Mouse (Mus musculus) CH12.LX (cell line): ENCODE data around the gene Hfm1. TPM values are rescaled to one million over a fixed set of nuclear protein-coding genes. Genes with fewer than 3 reads are reported as not detected.

Experiments
- DNase-seq: peaks from one replicate; pipeline ENCODE4 v3.0.0-alpha.2; 2013; ENCODE audit errors: extremely low read depth
- H3K27ac ChIP-seq: 2 replicates; pipeline ENCODE4 v1.5.1; 2012; ENCODE audit warnings: low read depth, mild to moderate bottlenecking, control low read depth, moderate library complexity; ENCODE audit not compliant: insufficient read depth
- H3K27me3 ChIP-seq: replicated peaks from 2 replicates; pipeline ENCODE3; 2012; ENCODE audit warnings: inconsistent platforms
- H3K36me3 ChIP-seq, 2 experiments: replicated peaks in 1 of 2; 2 replicates each; pipeline versions ENCODE3 to v1.6.1; 2012; ENCODE audit warnings: inconsistent platforms in 1 of 2, low read length in 1 of 2, mild to moderate bottlenecking in 1 of 2, mixed read lengths in 1 of 2, moderate library complexity in 1 of 2; ENCODE audit not compliant: control insufficient read depth in 1 of 2, insufficient read depth in 1 of 2
- H3K4me1 ChIP-seq, 2 experiments: 2 replicates each; pipeline ENCODE4 v1.6.1; 2012; ENCODE audit warnings: inconsistent platforms in 1 of 2, moderate library complexity in 1 of 2; ENCODE audit not compliant: insufficient read depth in 2 of 2, control insufficient read depth in 1 of 2
- H3K4me2 ChIP-seq: 2 replicates; pipeline ENCODE4 v1.6.1; 2012; ENCODE audit warnings: low read depth, mild to moderate bottlenecking, control low read depth; ENCODE audit not compliant: poor library complexity, insufficient read depth, severe bottlenecking
- H3K4me3 ChIP-seq, 3 experiments: fragments of 150-350 bp in 1 of 3; sonication (generic) in 1 of 3; replicated peaks in 1 of 3; 2 replicates each; pipeline versions ENCODE3 to v1.5.1; 2011 to 2012; ENCODE audit warnings: low read depth in 2 of 3, low read length in 2 of 3, mild to moderate bottlenecking in 2 of 3, moderate library complexity in 2 of 3, control low read depth in 1 of 3, improper control_type of control experiment in 1 of 3, inconsistent platforms in 1 of 3, mixed read lengths in 1 of 3; ENCODE audit not compliant: poor library complexity in 1 of 3
- H3K79me2 ChIP-seq: replicated peaks from 2 replicates; pipeline ENCODE4 v1.6.1; 2012; ENCODE audit warnings: mild to moderate bottlenecking, moderate library complexity; ENCODE audit not compliant: control insufficient read depth, poor library complexity, insufficient read depth, severe bottlenecking; ENCODE audit errors: extremely low read depth
- H3K9ac ChIP-seq: 2 replicates; pipeline ENCODE4 v1.6.1; 2012; ENCODE audit warnings: low read depth, mild to moderate bottlenecking, control low read depth, moderate library complexity; ENCODE audit not compliant: insufficient read depth
- H3K9me3 ChIP-seq: replicated peaks from 2 replicates; pipeline ENCODE3; 2012; ENCODE audit warnings: low read length, inconsistent platforms, mixed read lengths
- BHLHE40 ChIP-seq: IDR thresholded peaks from 2 replicates; pipeline ENCODE4 v1.6.1; 2011; ENCODE audit warnings: mild to moderate bottlenecking, low read depth, low read length, improper control_type of control experiment
- GABPA ChIP-seq: IDR thresholded peaks from 2 replicates; pipeline ENCODE4 v1.6.1; 2012; ENCODE audit warnings: low read depth, low read length, improper control_type of control experiment, inconsistent platforms; ENCODE audit not compliant: insufficient replicate concordance
- IRF4 ChIP-seq: IDR thresholded peaks from 2 replicates; pipeline ENCODE4 v1.6.1; 2014; ENCODE audit warnings: low read depth, mild to moderate bottlenecking, inconsistent platforms, low read length, improper control_type of control experiment
- JUND ChIP-seq: conservative IDR thresholded peaks from 2 replicates; pipeline ENCODE4 v1.6.1; 2011; ENCODE audit warnings: low read depth, low read length, improper control_type of control experiment
- KAT2A ChIP-seq: IDR thresholded peaks from 2 replicates; pipeline ENCODE4 v1.6.1; 2012; ENCODE audit warnings: low read length, improper control_type of control experiment, inconsistent platforms; ENCODE audit not compliant: insufficient replicate concordance
- MAX ChIP-seq: IDR thresholded peaks from 2 replicates; pipeline ENCODE4 v1.6.1; 2011; ENCODE audit warnings: low read length, improper control_type of control experiment
- MYC ChIP-seq: IDR thresholded peaks from 2 replicates; pipeline ENCODE4 v1.6.1; 2011; ENCODE audit warnings: low read depth, mild to moderate bottlenecking, improper control_type of control experiment, low read length
- NRF1 ChIP-seq: IDR thresholded peaks from 2 replicates; pipeline ENCODE4 v1.6.1; 2014; ENCODE audit warnings: low read depth, mild to moderate bottlenecking, inconsistent platforms, low read length, improper control_type of control experiment, moderate library complexity
- PAX5 ChIP-seq: IDR thresholded peaks from 2 replicates; pipeline ENCODE4 v1.6.1; 2012; ENCODE audit warnings: low read length, inconsistent platforms, mixed read lengths
- POLR2A ChIP-seq: IDR thresholded peaks from 2 replicates; pipeline ENCODE4 v1.6.1; 2011; ENCODE audit warnings: low read depth, mild to moderate bottlenecking, improper control_type of control experiment, low read length
- POLR2AphosphoS2 ChIP-seq: IDR thresholded peaks from 2 replicates; pipeline ENCODE4 v1.6.1; 2011; ENCODE audit warnings: low read depth, low read length, improper control_type of control experiment
- SIN3A ChIP-seq: IDR thresholded peaks from 2 replicates; pipeline ENCODE4 v1.6.1; 2012; ENCODE audit warnings: low read length, improper control_type of control experiment, inconsistent platforms
- USF1 ChIP-seq: IDR thresholded peaks from 2 replicates; pipeline ENCODE4 v1.6.1; 2014; ENCODE audit warnings: low read depth, mild to moderate bottlenecking, inconsistent platforms, low read length, improper control_type of control experiment
- USF2 ChIP-seq: conservative IDR thresholded peaks from 2 replicates; pipeline ENCODE4 v1.6.1; 2011; ENCODE audit warnings: low read depth, low read length, improper control_type of control experiment
- ZKSCAN1 ChIP-seq: IDR thresholded peaks from 2 replicates; pipeline ENCODE4 v1.6.1; 2012; ENCODE audit warnings: low read depth, inconsistent platforms, low read length, improper control_type of control experiment, borderline replicate concordance
- ZMIZ1 ChIP-seq: IDR thresholded peaks from 2 replicates; pipeline ENCODE4 v1.6.1; 2012; ENCODE audit warnings: low read depth, mild to moderate bottlenecking, inconsistent platforms, low read length, improper control_type of control experiment
- dilution Hi-C: fragments of 300-500 bp; cut with MboI; formaldehyde crosslinking; loops from 2 replicates; pipeline ENCODE4 v1.14.3; 2020; ENCODE audit warnings: low sequenced_read_pairs; ENCODE audit not compliant: extremely low pct_unique_long_range_greater_than_20kb, extremely low pct_ligation_motif_present
- in situ Hi-C: fragments of 300-500 bp; cut with MboI; formaldehyde crosslinking; loops from 3 replicates; pipeline ENCODE4 v1.14.3; 2019; ENCODE audit warnings: low sequenced_read_pairs, low pct_ligation_motif_present, low pct_unique_long_range_greater_than_20kb, mixed read lengths
- polyA plus RNA-seq: library from polyadenylated mRNA; unstranded; fragments of >175 nt; gene quantifications from 2 replicates; pipeline ENCODE4 v1.2.1, GENCODE M21; 2012; ENCODE audit warnings: low read depth; ENCODE audit not compliant: insufficient read length
- total RNA-seq, 2 experiments: library from RNA; depleted of rRNA; stranded (reverse); fragments of 300-350 nt in 1 of 2; fragments of >200 nt in 1 of 2; gene quantifications; 2 replicates each; pipeline ENCODE4 v1.2.3; 2012 to 2014

The Hfm1 gene
- total and polyA plus RNA-seq, 3 experiments: not detected

DNA sequence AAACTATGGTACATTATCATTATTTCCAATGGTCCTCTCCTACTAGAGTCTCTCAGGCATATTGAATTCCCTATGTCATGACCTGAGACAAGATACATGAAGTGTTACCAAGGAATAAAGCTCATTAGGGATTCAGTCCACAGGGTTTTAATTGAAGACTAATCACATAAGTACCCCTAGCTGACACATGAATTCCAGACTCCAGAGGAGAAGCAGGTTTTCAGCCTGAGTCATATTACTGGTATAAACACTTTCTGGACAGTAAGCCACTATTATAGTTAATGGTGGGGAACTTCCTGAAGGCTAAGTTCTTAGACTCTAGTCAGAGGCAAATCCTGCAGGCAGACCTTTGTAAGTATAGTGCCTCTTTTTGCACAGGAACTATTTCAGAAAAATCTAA is 6.8 kb downstream of the Hfm1 start:
- in situ Hi-C loops: no loop called here
- no peaks in the 10 kb centered on the region for H3K9me3 ChIP-seq
- H3K36me3 ChIP-seq: no peaks in the 10 kb centered on the region
- TF ChIP-seq JUND (no peak), GABPA (no peak), POLR2AphosphoS2 (no peak), USF2 (no peak), MYC (no peak), POLR2A (no peak), IRF4 (no peak), SIN3A (no peak), ZKSCAN1 (no peak), NRF1 (no peak), BHLHE40 (no peak), MAX (no peak), KAT2A (no peak), PAX5 (no peak)
- TF ChIP-seq, all 38 proteins: peak for 0
- H3K4me2 ChIP-seq: no peak overlapping the region
- H3K79me2 ChIP-seq: no peaks in the 10 kb centered on the region
- H3K27me3 ChIP-seq: no peaks in the 10 kb centered on the region
- H3K27ac ChIP-seq: no peak overlapping the region
- dilution Hi-C loops: no loop called here
- DNase-seq: no peak
- no peaks in the 10 kb centered on the region for H3K4me1 ChIP-seq
- no peak overlapping the region for H3K4me3 ChIP-seq
- H3K9ac ChIP-seq: no peak overlapping the region

GRCm38 (mm10) chr5:106896879-106897278 is 29.2 kb downstream of the Hfm1 start:
- DNase-seq: no peak
- H3K4me3 ChIP-seq: no peak overlapping the region
- in situ Hi-C loops: no loop called here
- H3K9me3 ChIP-seq: no peaks in the 10 kb centered on the region
- no peaks in the 10 kb centered on the region for H3K79me2 ChIP-seq
- TF ChIP-seq MYC: no peak
- TF ChIP-seq USF2: no peak
- no peak for TF ChIP-seq PAX5
- TF ChIP-seq USF1: no peak
- no peak for TF ChIP-seq ZMIZ1
- no peak overlapping the region for H3K27ac ChIP-seq
- H3K27me3 ChIP-seq: no peaks in the 10 kb centered on the region
- dilution Hi-C loops: no loop called here
- H3K9ac ChIP-seq: no peak overlapping the region
- H3K4me1 ChIP-seq: peaks cover 2 to 36% of the 10 kb centered on the region in 2 experiments; a peak in 3 of 4 replicates
- no peaks in the 10 kb centered on the region for H3K36me3 ChIP-seq
- H3K4me2 ChIP-seq: no peak overlapping the region
